ENCODE assay signal across 8 mouse cellular contexts in genomic region chr1:59487651-59488051, GRCm38 (mm10). TPM values are rescaled to one million over a fixed set of nuclear protein-coding genes. Genes with fewer than 3 reads are reported as not detected.
A peak's percentile ranks its signal among the peaks of the same experiment; 100 is the strongest.
DNase-seq lines count a peak whose midpoint lies in the region; ATAC-seq and TF ChIP-seq lines count a peak whose summit lies in the region.

No protein-coding gene starts in this region.

- WGBS in forebrain, embryonic 16.5 days, result 9% methylated on average over 10 of the region's 10 CpGs
- 7% methylated on average over 10 of the region's 10 CpGs for WGBS in hindbrain, embryonic 16.5 days
- 6% methylated on average over 10 of the region's 10 CpGs for WGBS in liver, embryonic 13.5 days (ENCODE audit: insufficient replicate concordance)

- no peaks in the 10 kb centered on the region for H3K9me3 ChIP-seq in ES-Bruce4 (replicated peaks; ENCODE audit: control insufficient read depth, insufficient read depth, low read length, poor library complexity, severe bottlenecking)
- H3K9me3 ChIP-seq in forebrain, embryonic 16.5 days (ENCODE audit: control insufficient read depth, low read length), result no peaks in the 10 kb centered on the region
- no peaks in the 10 kb centered on the region for H3K9me3 ChIP-seq in hindbrain, embryonic 16.5 days (ENCODE audit: control insufficient read depth, low read length)
- no peaks in the 10 kb centered on the region for H3K9me3 ChIP-seq in liver, embryonic 13.5 days (replicated peaks)

- peaks cover 3% of the 10 kb centered on the region for H3K4me1 ChIP-seq in ES-Bruce4 (ENCODE audit: control insufficient read depth, insufficient read depth, low read length)
- H3K4me1 ChIP-seq in forebrain, embryonic 16.5 days (replicated peaks; ENCODE audit: control insufficient read depth, insufficient read depth, low read length), result peaks cover 45% of the 10 kb centered on the region
- H3K4me1 ChIP-seq in hindbrain, embryonic 16.5 days (ENCODE audit: control insufficient read depth, insufficient read depth, low read depth, low read length), result peaks cover 15% of the 10 kb centered on the region
- H3K4me1 ChIP-seq in liver, embryonic 13.5 days (replicated peaks), result peaks cover 86% of the 10 kb centered on the region

- H3K27ac ChIP-seq in ES-Bruce4 (ENCODE audit: insufficient read depth, low read length), result peak overlapping the region; percentile 99
- no peak overlapping the region for H3K27ac ChIP-seq in forebrain, embryonic 16.5 days (ENCODE audit: low read length)
- no peak overlapping the region for H3K27ac ChIP-seq in hindbrain, embryonic 16.5 days (ENCODE audit: low read depth, low read length)
- H3K27ac ChIP-seq in liver, embryonic 13.5 days, result peak overlapping the region; percentile 74

- H3K9ac ChIP-seq in ES-Bruce4 (ENCODE audit: low read depth, poor library complexity, severe bottlenecking), result peak overlapping the region; percentile 51
- peak overlapping the region; percentile 46; the same call in 1 of the 2 replicates for H3K9ac ChIP-seq in forebrain, embryonic 16.5 days (replicated peaks; ENCODE audit: low read depth, low read length)
- no peak overlapping the region for H3K9ac ChIP-seq in hindbrain, embryonic 16.5 days (ENCODE audit: low read depth, low read length)
- peak overlapping the region; percentile 35 for H3K9ac ChIP-seq in liver, embryonic 13.5 days

- DNase-seq in adrenal gland, adult 8-10 months, result peak; percentile 54
- no peak for DNase-seq in liver, embryonic 13.5 days
- peak; percentile 34 for DNase-seq in retina, postnatal 1 day
- no peak for DNase-seq in layer of hippocampus, adult 9-11 months

- no peak for TF ChIP-seq POLR2A in ES-Bruce4 (IDR thresholded peaks at IDR 0.05; ENCODE audit: insufficient read depth, low read length)

- H3K27me3 ChIP-seq in ES-Bruce4 (ENCODE audit: control insufficient read depth, insufficient read depth, low read length, poor library complexity, severe bottlenecking), result no peaks in the 10 kb centered on the region
- H3K27me3 ChIP-seq in forebrain, embryonic 16.5 days (replicated peaks; ENCODE audit: control insufficient read depth, insufficient read depth, low read length), result no peaks in the 10 kb centered on the region; the same call in none of the 2 replicates
- H3K27me3 ChIP-seq in hindbrain, embryonic 16.5 days (replicated peaks; ENCODE audit: control insufficient read depth, insufficient read depth, low read length), result peaks cover 2% of the 10 kb centered on the region; the same call in 1 of the 2 replicates
- peaks cover 21% of the 10 kb centered on the region for H3K27me3 ChIP-seq in liver, embryonic 13.5 days

- TF ChIP-seq EP300 in ES-Bruce4 (IDR thresholded peaks at IDR 0.05; ENCODE audit: insufficient read depth, low read depth, low read length), result peak; percentile 99

- peak overlapping the region; percentile 61 for H3K4me3 ChIP-seq in ES-Bruce4 (ENCODE audit: low read depth, low read length)
- H3K4me3 ChIP-seq in forebrain, embryonic 16.5 days (replicated peaks; ENCODE audit: low read length), result no peak overlapping the region
- H3K4me3 ChIP-seq in hindbrain, embryonic 16.5 days (ENCODE audit: low read length), result peak overlapping the region; percentile 6; the same call in 1 of the 2 replicates
- peak overlapping the region; percentile 28 for H3K4me3 ChIP-seq in liver, embryonic 13.5 days (replicated peaks)

- ATAC-seq in forebrain, embryonic 16.5 days, result no peak
- no peak for ATAC-seq in hindbrain, embryonic 16.5 days
- no peak; the same call in 1 of the 2 replicates for ATAC-seq in liver, embryonic 13.5 days (ENCODE audit: low read depth)
- no peak for ATAC-seq in frontal cortex, adult (ENCODE audit: low TSS enrichment)

- TF ChIP-seq CTCF in ES-Bruce4 (IDR thresholded peaks at IDR 0.05; ENCODE audit: low read depth, low read length), result no peak

- H3K36me3 ChIP-seq in ES-Bruce4 (ENCODE audit: control insufficient read depth, insufficient read depth, low read length, poor library complexity, severe bottlenecking), result peaks cover 29% of the 10 kb centered on the region
- H3K36me3 ChIP-seq in forebrain, embryonic 16.5 days (ENCODE audit: control insufficient read depth, insufficient read depth), result no peaks in the 10 kb centered on the region
- no peaks in the 10 kb centered on the region for H3K36me3 ChIP-seq in hindbrain, embryonic 16.5 days (ENCODE audit: control insufficient read depth, insufficient read depth, low read length)
- H3K36me3 ChIP-seq in liver, embryonic 13.5 days, result peaks cover 6% of the 10 kb centered on the region; the same call in 1 of the 2 replicates

- H3K4me2 ChIP-seq in forebrain, embryonic 16.5 days (ENCODE audit: low read length), result peak overlapping the region; percentile 39
- peak overlapping the region; percentile 42 for H3K4me2 ChIP-seq in hindbrain, embryonic 16.5 days (ENCODE audit: low read length)
- H3K4me2 ChIP-seq in liver, embryonic 13.5 days, result peak overlapping the region; percentile 59

RNA-seq across cellular contexts. Expression of gene Fzd7, which starts 5.4 kb away (rescaled TPM):
- 51.7 and 54.5 TPM in 2 replicates for polyA plus RNA-seq in ES-Bruce4 (2011; ENCODE audit: insufficient read depth, insufficient read length, low read depth, missing spikeins)
- total RNA-seq in adrenal gland, adult 8-10 months (2022), result 10 to 100 TPM; 14.6 to 19.8 (median 15.8) TPM
- 2.7 and 3.4 TPM in 2 replicates for polyA plus RNA-seq in forebrain, embryonic 16.5 days (2015; fragmentation: Nextera tagmentation; extraction: Ambion mirVana)
- 1.9 and 2.7 TPM in 2 replicates for polyA plus RNA-seq in hindbrain, embryonic 16.5 days (2015; fragmentation: Nextera tagmentation; extraction: Ambion mirVana)
- polyA plus RNA-seq in liver, embryonic 13.5 days (2015; fragmentation: Nextera tagmentation; extraction: Ambion mirVana), result 1.4 and 2.0 TPM in 2 replicates

RNA-seq across cellular contexts. Expression of gene Gm973, which starts 28.4 kb away (rescaled TPM):
- 1.9 and 2.4 TPM in 2 replicates for polyA plus RNA-seq in ES-Bruce4 (2011; ENCODE audit: insufficient read depth, insufficient read length, low read depth, missing spikeins)
- 10 to 100 TPM in 2 of 4 experiments, 1 to 10 TPM in 2; 2.2 to 59.5 (median 23.9) TPM for total RNA-seq in adrenal gland, adult 8-10 months (2022)
- polyA plus RNA-seq in forebrain, embryonic 16.5 days (2015; fragmentation: Nextera tagmentation; extraction: Ambion mirVana), result 6.2 and 6.3 TPM in 2 replicates
- polyA plus RNA-seq in hindbrain, embryonic 16.5 days (2015; fragmentation: Nextera tagmentation; extraction: Ambion mirVana), result 11.3 and 11.5 TPM in 2 replicates
- 0.12 and 0.44 TPM in 2 replicates for polyA plus RNA-seq in liver, embryonic 13.5 days (2015; fragmentation: Nextera tagmentation; extraction: Ambion mirVana)

Comparison
In these comparisons a context has a peak if more than half of its experiments do, and no peak if none do; other contexts are left out.
1. H3K27ac ChIP-seq: peak in ES-Bruce4 (single experiment) and liver, embryonic 13.5 days (single experiment); none in forebrain, embryonic 16.5 days (single experiment) and hindbrain, embryonic 16.5 days (single experiment).
2. DNase-seq: peak in adrenal gland, adult 8-10 months (single experiment) and retina, postnatal 1 day (single experiment); none in liver, embryonic 13.5 days (single experiment) and layer of hippocampus, adult 9-11 months (single experiment).
3. RNA of gene Fzd7, which starts 5.4 kb away (polyA plus RNA-seq): 51.7 to 54.5 TPM in ES-Bruce4; 2.7 to 3.4 TPM in forebrain, embryonic 16.5 days, 1.9 to 2.7 TPM in hindbrain, embryonic 16.5 days and 1.4 to 2.0 TPM in liver, embryonic 13.5 days; every median in the first group is over 10 times any median in the second.
4. Peak in every context shown above with its lines, with median percentiles within 50 percentile points of each other: H3K4me2 ChIP-seq.